Comparison of ENCODE assay signal across 8 mouse cellular contexts in genomic region chr12:102521777-102522319, GRCm38 (mm10). TPM values are rescaled to one million over a fixed set of nuclear protein-coding genes. Genes with fewer than 3 reads are reported as not detected.
DNase-seq lines count a peak whose midpoint lies in the region; ATAC-seq and TF ChIP-seq lines count a peak whose summit lies in the region.

No protein-coding gene starts in this region.

- no peak overlapping the region for H3K9ac ChIP-seq in kidney, postnatal 0 days (ENCODE audit: low read depth, low read length)
- no peak overlapping the region for H3K9ac ChIP-seq in stomach, postnatal 0 days (ENCODE audit: low read length)

- H3K4me3 ChIP-seq in kidney, postnatal 0 days (replicated peaks; ENCODE audit: low read depth, low read length): no peak overlapping the region
- no peak overlapping the region for H3K4me3 ChIP-seq in stomach, postnatal 0 days (ENCODE audit: low read depth, low read length)

- TF ChIP-seq CTCF in kidney, postnatal 0 days (IDR thresholded peaks at IDR 0.05; ENCODE audit: low read depth): no peak
- TF ChIP-seq CTCF in stomach, postnatal 0 days (IDR thresholded peaks at IDR 0.05; ENCODE audit: low read depth): no peak

- no peak for TF ChIP-seq EP300 in stomach, postnatal 0 days (optimal IDR thresholded peaks at IDR 0.05)

- WGBS in kidney, postnatal 0 days: 17% methylated on average over 13 of the region's 13 CpGs
- 15% methylated on average over 13 of the region's 13 CpGs for WGBS in stomach, postnatal 0 days

- no peaks in the 10 kb centered on the region for H3K36me3 ChIP-seq in kidney, postnatal 0 days (ENCODE audit: insufficient read depth, low read length)
- no peaks in the 10 kb centered on the region for H3K36me3 ChIP-seq in stomach, postnatal 0 days (ENCODE audit: control insufficient read depth, insufficient read depth, low read length)

- H3K27ac ChIP-seq in kidney, postnatal 0 days: no peak overlapping the region
- H3K27ac ChIP-seq in stomach, postnatal 0 days (replicated peaks): no peak overlapping the region; the same call in 1 of the 2 replicates

- no peaks in the 10 kb centered on the region for H3K4me1 ChIP-seq in kidney, postnatal 0 days (replicated peaks; ENCODE audit: insufficient read depth, low read length)
- H3K4me1 ChIP-seq in stomach, postnatal 0 days (replicated peaks; ENCODE audit: control insufficient read depth, insufficient read depth): no peaks in the 10 kb centered on the region

- H3K27me3 ChIP-seq in kidney, postnatal 0 days (ENCODE audit: insufficient read depth, low read length): no peaks in the 10 kb centered on the region
- no peaks in the 10 kb centered on the region for H3K27me3 ChIP-seq in stomach, postnatal 0 days (ENCODE audit: control insufficient read depth, insufficient read depth, low read length)

- H3K9me3 ChIP-seq in kidney, postnatal 0 days (replicated peaks; ENCODE audit: low read length): no peaks in the 10 kb centered on the region
- no peaks in the 10 kb centered on the region for H3K9me3 ChIP-seq in stomach, postnatal 0 days (ENCODE audit: control insufficient read depth, low read length)

- ATAC-seq in kidney, postnatal 0 days (replicated peaks; ENCODE audit: low FRiP score, low read depth): no peak
- ATAC-seq in stomach, postnatal 0 days (ENCODE audit: low FRiP score, low TSS enrichment): peak; percentile 66; the same call in 1 of the 2 replicates

- no peak overlapping the region for H3K4me2 ChIP-seq in kidney, postnatal 0 days (ENCODE audit: low read length)
- H3K4me2 ChIP-seq in stomach, postnatal 0 days (replicated peaks; ENCODE audit: low read depth): no peak overlapping the region

- peak; percentile 10 for DNase-seq in gastrocnemius, adult 18-20 months (ENCODE audit: low spot score)
- DNase-seq in gastrocnemius, postnatal 4 days (ENCODE audit: low spot score in 2 of 2): no peak
- DNase-seq in right cerebral cortex, postnatal 10 days (ENCODE audit: low spot score in 2 of 2): peak; percentile 29 to 44
- no peak for DNase-seq in right cerebral cortex, adult 2 months (ENCODE audit: low spot score in 2 of 2)
- DNase-seq in kidney, postnatal 0 days (ENCODE audit: low spot score): peak; percentile 30
- peak; percentile 35 for DNase-seq in stomach, postnatal 0 days (ENCODE audit: low spot score)
- no peak for DNase-seq in right cerebral cortex, postnatal 36 days (ENCODE audit: low spot score in 2 of 2)
- DNase-seq in thymus, postnatal 14 days: no peak

RNA-seq across cellular contexts. Expression of gene Chga, which starts 32.9 kb away (rescaled TPM):
- not detected for total RNA-seq in gastrocnemius, adult 18-20 months (2021)
- total RNA-seq in gastrocnemius, postnatal 4 days (2021): under 1 TPM in 1 of 2 experiments, not detected in 1; 0.20 TPM
- 0.51 and 0.54 TPM in 2 replicates for polyA plus RNA-seq in kidney, postnatal 0 days (2015; fragmentation: Nextera tagmentation; extraction: Ambion mirVana)
- 28.9 and 33.2 TPM in 2 replicates for polyA plus RNA-seq in stomach, postnatal 0 days (2015; fragmentation: Nextera tagmentation; extraction: Ambion mirVana)

RNA-seq across cellular contexts. Expression of gene Golga5, which starts 52.9 kb away (rescaled TPM):
- total RNA-seq in gastrocnemius, adult 18-20 months (2021): 10 to 100 TPM; 29.5 to 31.3 TPM
- 10 to 100 TPM; 25.4 to 32.8 TPM for total RNA-seq in gastrocnemius, postnatal 4 days (2021)
- 36.4 and 38.7 TPM in 2 replicates for polyA plus RNA-seq in kidney, postnatal 0 days (2015; fragmentation: Nextera tagmentation; extraction: Ambion mirVana)
- 29.3 and 30.3 TPM in 2 replicates for polyA plus RNA-seq in stomach, postnatal 0 days (2015; fragmentation: Nextera tagmentation; extraction: Ambion mirVana)

Comparison
In these comparisons a context has a peak if more than half of its experiments do, and no peak if none do; other contexts are left out.
1. DNase-seq: peak in gastrocnemius, adult 18-20 months (single experiment), right cerebral cortex, postnatal 10 days (2 of 2), kidney, postnatal 0 days (single experiment) and stomach, postnatal 0 days (single experiment); none in gastrocnemius, postnatal 4 days (0 of 2), right cerebral cortex, adult 2 months (0 of 2), right cerebral cortex, postnatal 36 days (0 of 2) and thymus, postnatal 14 days (single experiment).